Mouse (Mus musculus) midbrain, embryonic 16.5 days (tissue): ENCODE measurements at regions not wholly inside any gene's neighbourhood (a gene's known extent, or its start where the extent isn't known, plus 50 kb on each side); places are given as distances from the start of the nearest gene placed in this dataset.

Experiments
- ATAC-seq: fragments of 200-750 bp; cut with Nextera tagmentation; 2 replicates; pipeline ENCODE4 v1.8.0; 2017; ENCODE audit warnings: moderate TSS enrichment
- H3K27ac ChIP-seq: fragments of 300-500 bp; sonication (generic); 2 replicates; pipeline ENCODE4 v1.5.1; 2014; ENCODE audit warnings: mild to moderate bottlenecking, low read length, mixed read lengths
- H3K27me3 ChIP-seq: fragments of 300-500 bp; sonication (generic); 2 replicates; pipeline ENCODE4 v1.6.1; 2014; ENCODE audit warnings: low read depth, low read length, mixed read lengths; ENCODE audit not compliant: control insufficient read depth, insufficient read depth
- H3K36me3 ChIP-seq: fragments of 300-500 bp; sonication (generic); 2 replicates; pipeline ENCODE4 v1.6.1; 2014; ENCODE audit warnings: mild to moderate bottlenecking, low read length, moderate library complexity, mixed read lengths; ENCODE audit not compliant: control insufficient read depth, insufficient read depth
- H3K4me1 ChIP-seq: fragments of 300-500 bp; sonication (generic); 2 replicates; pipeline ENCODE4 v1.6.1; 2014; ENCODE audit warnings: mild to moderate bottlenecking, low read length, mixed read lengths; ENCODE audit not compliant: control insufficient read depth, insufficient read depth
- H3K4me2 ChIP-seq: fragments of 300-500 bp; sonication (generic); 2 replicates; pipeline ENCODE4 v1.6.1; 2014; ENCODE audit warnings: mild to moderate bottlenecking, low read length, mixed read lengths
- H3K4me3 ChIP-seq: fragments of 300-500 bp; sonication (generic); 2 replicates; pipeline ENCODE4 v1.5.1; 2014; ENCODE audit warnings: low read depth, mild to moderate bottlenecking, low read length, moderate library complexity, mixed read lengths
- H3K9ac ChIP-seq: fragments of 300-500 bp; sonication (generic); 2 replicates; pipeline ENCODE4 v1.6.1; 2014; ENCODE audit warnings: low read depth, low read length, mixed read lengths
- H3K9me3 ChIP-seq: fragments of 300-500 bp; sonication (generic); replicated peaks from 2 replicates; pipeline ENCODE4 v1.6.1; 2014; ENCODE audit warnings: mild to moderate bottlenecking, low read length, mixed read lengths; ENCODE audit not compliant: control insufficient read depth, poor library complexity, severe bottlenecking
- WGBS: fragments of 180-500 bp; shearing (Covaris S2); extraction: QIAGEN DNeasy Blood & Tissue Kit; methylation state at CpG from one replicate; pipeline ENCODE4 v1.1.7; 2014; 5-methylcytosine and 5-hydroxymethylcytosine counted together

- no peak overlapping the region for H3K9ac ChIP-seq
- no peaks in the 10 kb centered on the region for H3K27me3 ChIP-seq
- H3K36me3 ChIP-seq, result no peaks in the 10 kb centered on the region
- 59% methylated on average over 2 of the region's 2 CpGs for WGBS
- no peaks in the 10 kb centered on the region for H3K4me1 ChIP-seq
- H3K9me3 ChIP-seq, result no peaks in the 10 kb centered on the region
- no peak overlapping the region for H3K4me2 ChIP-seq
- H3K4me3 ChIP-seq, result no peak overlapping the region
- no peak overlapping the region for H3K27ac ChIP-seq
- no peak for ATAC-seq
Observed at GRCm38 (mm10) chr13:84771956-84772355, 417.3 kb upstream of the Ccnh start.

GRCm38 (mm10) chr13:84783017-84783937, 405.9 kb upstream of the Ccnh start:
- Histone ChIP-seq H3K4me3 (no peak overlapping the region), H3K9ac (no peak overlapping the region), H3K9me3 (no peaks in the 10 kb centered on the region), H3K4me2 (no peak overlapping the region), H3K27ac (peak overlapping the region; percentile 3), H3K27me3 (no peaks in the 10 kb centered on the region), H3K36me3 (no peaks in the 10 kb centered on the region), H3K4me1 (peaks cover 9% of the 10 kb centered on the region)
- 17% methylated on average over 4 of the region's 4 CpGs for WGBS
- ATAC-seq, result peak; percentile 93

GRCm38 (mm10) chr13:84804241-84804980, 384.8 kb upstream of the Ccnh start:
- ATAC-seq, result 0 out of 2 replicates have a peak, but pooled peaks have one; percentile 46
- WGBS, result 21% methylated on average over 3 of the region's 3 CpGs
- H3K9ac ChIP-seq, result no peak overlapping the region

GRCm38 (mm10) chr13:84805190-84805589, 384.0 kb upstream of the Ccnh start:
- H3K9me3 ChIP-seq, result 0 out of 2 replicates have a peak, but pooled peaks cover under 1% of the 10 kb centered on the region
- no peaks in the 10 kb centered on the region for H3K36me3 ChIP-seq
- no peak overlapping the region for H3K4me3 ChIP-seq
- no peaks in the 10 kb centered on the region for H3K27me3 ChIP-seq
- H3K4me2 ChIP-seq, result 0 out of 2 replicates have a peak overlapping the region, but pooled peaks have one; percentile 6
- H3K27ac ChIP-seq, result peak overlapping the region; percentile 91
- ATAC-seq, result peak; percentile 98
- 10% methylated on average over 4 of the region's 4 CpGs for WGBS
- H3K4me1 ChIP-seq, result peaks cover 10% of the 10 kb centered on the region
- no peak overlapping the region for H3K9ac ChIP-seq

More at GRCm38 (mm10) chr13:84804241-84804980, 384.8 kb upstream of the Ccnh start:
- Histone ChIP-seq H3K27ac (peak overlapping the region; percentile 91), H3K36me3 (no peaks in the 10 kb centered on the region), H3K4me3 (no peak overlapping the region), H3K27me3 (no peaks in the 10 kb centered on the region), H3K9me3 (no peaks in the 10 kb centered on the region), H3K4me1 (peaks cover 10% of the 10 kb centered on the region), H3K4me2 (no peak overlapping the region)

GRCm38 (mm10) chr13:84809605-84810004, 379.6 kb upstream of the Ccnh start:
- 95% methylated on average over 3 of the region's 3 CpGs for WGBS
- no peak for ATAC-seq
- Histone ChIP-seq H3K4me3 (no peak overlapping the region), H3K27me3 (no peaks in the 10 kb centered on the region), H3K36me3 (no peaks in the 10 kb centered on the region), H3K9ac (no peak overlapping the region), H3K4me2 (no peak overlapping the region), H3K4me1 (peaks cover 4% of the 10 kb centered on the region), H3K9me3 (0 out of 2 replicates have a peak, but pooled peaks cover 4% of the 10 kb centered on the region), H3K27ac (no peak overlapping the region)
